Mouse (Mus musculus) lung, embryonic 16.5 days (tissue): ENCODE results near the gene 4930558K02Rik. TPM values are rescaled to one million over a fixed set of nuclear protein-coding genes. Genes with fewer than 3 reads are reported as not detected.
A peak's percentile ranks its signal among the peaks of the same experiment; 100 is the strongest.

Experiments
- ATAC-seq: fragments of 200-750 bp; cut with Nextera tagmentation; 2 replicates; pipeline ENCODE4 v1.8.0; 2017; ENCODE audit warnings: low read depth, mild to moderate bottlenecking, moderate library complexity
- H3K27ac ChIP-seq: fragments of 300-500 bp; sonication (generic); 2 replicates; pipeline ENCODE4 v1.5.1; 2014; ENCODE audit warnings: mild to moderate bottlenecking, control low read depth, low read length
- H3K27me3 ChIP-seq: fragments of 300-500 bp; sonication (generic); 2 replicates; pipeline ENCODE4 v1.6.1; 2014; ENCODE audit warnings: low read depth, low read length, mixed read lengths; ENCODE audit not compliant: control insufficient read depth, insufficient read depth
- H3K36me3 ChIP-seq: fragments of 300-500 bp; sonication (generic); 2 replicates; pipeline ENCODE4 v1.6.1; 2014; ENCODE audit warnings: low read length; ENCODE audit not compliant: control insufficient read depth, insufficient read depth
- H3K4me1 ChIP-seq: fragments of 300-500 bp; sonication (generic); replicated peaks from 2 replicates; pipeline ENCODE4 v1.6.1; 2014; ENCODE audit warnings: low read length, mixed read lengths; ENCODE audit not compliant: control insufficient read depth, insufficient read depth
- H3K4me2 ChIP-seq: fragments of 300-500 bp; sonication (generic); 2 replicates; pipeline ENCODE4 v1.6.1; 2014; ENCODE audit warnings: low read depth, low read length, control low read depth
- H3K4me3 ChIP-seq: fragments of 300-500 bp; sonication (generic); 2 replicates; pipeline ENCODE4 v1.5.1; 2014; ENCODE audit warnings: mild to moderate bottlenecking, low read length, control low read depth
- H3K9ac ChIP-seq: fragments of 300-500 bp; sonication (generic); 2 replicates; pipeline ENCODE4 v1.6.1; 2014; ENCODE audit warnings: low read length, control low read depth
- H3K9me3 ChIP-seq: fragments of 300-500 bp; sonication (generic); 2 replicates; pipeline ENCODE4 v1.6.1; 2016; ENCODE audit warnings: low read length; ENCODE audit not compliant: control insufficient read depth
- WGBS: fragments of 180-500 bp; shearing (Covaris S2); extraction: QIAGEN DNeasy Blood & Tissue Kit; methylation state at CpG from one replicate; pipeline ENCODE4 v1.1.7; 2014; 5-methylcytosine and 5-hydroxymethylcytosine counted together
- polyA plus RNA-seq: library from polyadenylated mRNA; unstranded; fragments of >200 nt; fragmentation: Nextera tagmentation; extraction: Ambion mirVana; gene quantifications from 2 replicates; pipeline ENCODE4 v1.2.1, GENCODE M21; 2015

The 4930558K02Rik gene
- polyA plus RNA-seq, 1 experiment from 2014 or later: not detected

- peaks cover 28% of the 10 kb centered on the region for H3K4me1 ChIP-seq
These were observed 21.9 kb upstream of the 4930558K02Rik start for GRCm38 (mm10) chr1:162001328-162001727.

GRCm38 (mm10) chr1:161999882-162000371 lies 20.5 kb upstream of the 4930558K02Rik start:
- Histone ChIP-seq H3K36me3 (no peaks in the 10 kb centered on the region), H3K9ac (peak overlapping the region; percentile 52; the same call in 1 of the 2 replicates), H3K4me1 (peaks cover 23% of the 10 kb centered on the region), H3K27ac (peak overlapping the region; percentile 75), H3K27me3 (no peaks in the 10 kb centered on the region), H3K4me2 (peak overlapping the region; percentile 38; the same call in 1 of the 2 replicates), H3K9me3 (no peaks in the 10 kb centered on the region), H3K4me3 (no peak overlapping the region)
- 2% methylated on average over 4 of the region's 4 CpGs for WGBS
- peak; percentile 47 for ATAC-seq

More at GRCm38 (mm10) chr1:162001328-162001727, 21.9 kb upstream of the 4930558K02Rik start:
- Histone ChIP-seq H3K9ac (no peak overlapping the region), H3K9me3 (no peaks in the 10 kb centered on the region), H3K4me3 (no peak overlapping the region), H3K36me3 (no peaks in the 10 kb centered on the region), H3K4me2 (no peak overlapping the region), H3K27ac (peak overlapping the region; percentile 34; the same call in 1 of the 2 replicates), H3K27me3 (no peaks in the 10 kb centered on the region)
- WGBS: 67% methylated on average over 8 of the region's 8 CpGs
- no peak for ATAC-seq

- Histone ChIP-seq H3K9me3 (no peaks in the 10 kb centered on the region), H3K36me3 (no peaks in the 10 kb centered on the region), H3K27me3 (no peaks in the 10 kb centered on the region), H3K4me3 (no peak overlapping the region), H3K9ac (no peak overlapping the region), H3K4me1 (peaks cover 17% of the 10 kb centered on the region), H3K27ac (peak overlapping the region; percentile 18; the same call in 1 of the 2 replicates), H3K4me2 (no peak overlapping the region)
- WGBS: 34% methylated on average over 5 of the region's 5 CpGs
- 0 out of 2 replicates have a peak, but pooled peaks have one; percentile 1 for ATAC-seq
These were observed 19.9 kb upstream of the 4930558K02Rik start for GRCm38 (mm10) chr1:161999338-161999737.

- H3K9ac ChIP-seq: no peak overlapping the region
- no peaks in the 10 kb centered on the region for H3K36me3 ChIP-seq
- ATAC-seq: no peak
- no peak overlapping the region for H3K4me3 ChIP-seq
- no peak overlapping the region for H3K4me2 ChIP-seq
- H3K9me3 ChIP-seq: no peaks in the 10 kb centered on the region
- 41% methylated on average over 4 of the region's 4 CpGs for WGBS
- H3K4me1 ChIP-seq: peaks cover 11% of the 10 kb centered on the region
- H3K27me3 ChIP-seq: no peaks in the 10 kb centered on the region
- H3K27ac ChIP-seq: no peak overlapping the region
These were observed 19.3 kb upstream of the 4930558K02Rik start for GRCm38 (mm10) chr1:161998781-161999180.

- Histone ChIP-seq H3K9ac (no peak overlapping the region), H3K27me3 (no peaks in the 10 kb centered on the region), H3K9me3 (no peaks in the 10 kb centered on the region), H3K4me3 (no peak overlapping the region), H3K27ac (no peak overlapping the region), H3K36me3 (no peaks in the 10 kb centered on the region), H3K4me2 (no peak overlapping the region), H3K4me1 (no peaks in the 10 kb centered on the region)
- no peak for ATAC-seq
- 86% methylated on average over 7 of the region's 7 CpGs for WGBS
These were observed 13.0 kb upstream of the 4930558K02Rik start for GRCm38 (mm10) chr1:161992389-161992788.

- no peaks in the 10 kb centered on the region for H3K9me3 ChIP-seq
- H3K4me1 ChIP-seq: no peaks in the 10 kb centered on the region
- no peaks in the 10 kb centered on the region for H3K36me3 ChIP-seq
- no peak overlapping the region for H3K27ac ChIP-seq
- no peak overlapping the region for H3K9ac ChIP-seq
- WGBS: 92% methylated on average over 11 of the region's 11 CpGs
- ATAC-seq: no peak
- no peaks in the 10 kb centered on the region for H3K27me3 ChIP-seq
- no peak overlapping the region for H3K4me2 ChIP-seq
- no peak overlapping the region for H3K4me3 ChIP-seq
These were observed 12.4 kb upstream of the 4930558K02Rik start for GRCm38 (mm10) chr1:161991846-161992245.

- ATAC-seq: no peak
- no peaks in the 10 kb centered on the region for H3K4me1 ChIP-seq
- H3K4me2 ChIP-seq: no peak overlapping the region
- H3K9ac ChIP-seq: no peak overlapping the region
- no peak overlapping the region for H3K27ac ChIP-seq
- H3K4me3 ChIP-seq: no peak overlapping the region
- no peaks in the 10 kb centered on the region for H3K36me3 ChIP-seq
- no peaks in the 10 kb centered on the region for H3K27me3 ChIP-seq
- 63% methylated on average over 10 of the region's 10 CpGs for WGBS
- no peaks in the 10 kb centered on the region for H3K9me3 ChIP-seq
These were observed 11.5 kb upstream of the 4930558K02Rik start for GRCm38 (mm10) chr1:161990684-161991578.

- no peaks in the 10 kb centered on the region for H3K9me3 ChIP-seq
- H3K4me1 ChIP-seq: no peaks in the 10 kb centered on the region
- H3K4me3 ChIP-seq: no peak overlapping the region
- WGBS: 35% methylated on average over 4 of the region's 4 CpGs
- H3K27ac ChIP-seq: no peak overlapping the region
- H3K27me3 ChIP-seq: no peaks in the 10 kb centered on the region
- no peak overlapping the region for H3K4me2 ChIP-seq
- H3K9ac ChIP-seq: no peak overlapping the region
- no peaks in the 10 kb centered on the region for H3K36me3 ChIP-seq
- no peak for ATAC-seq
These were observed 4.6 kb upstream of the 4930558K02Rik start for GRCm38 (mm10) chr1:161983979-161984566.

GRCm38 (mm10) chr1:161983451-161983850 lies 4.0 kb upstream of the 4930558K02Rik start:
- Histone ChIP-seq H3K9me3 (no peaks in the 10 kb centered on the region), H3K4me2 (no peak overlapping the region), H3K36me3 (no peaks in the 10 kb centered on the region), H3K27ac (no peak overlapping the region), H3K27me3 (no peaks in the 10 kb centered on the region), H3K4me1 (no peaks in the 10 kb centered on the region), H3K4me3 (no peak overlapping the region), H3K9ac (no peak overlapping the region)
- ATAC-seq: no peak
- WGBS: 67% methylated on average over 6 of the region's 6 CpGs
